Mouse (Mus musculus): ENCODE results near the gene Gm17728.
A peak's percentile ranks its signal among the peaks of the same experiment; 100 is the strongest.
"Not testable (repeated sequence)": the region's sequence is repeated elsewhere in the genome, so short reads cannot be mapped to it uniquely, and the experiment has no call there.

Gm17728 gene

GRCm38 (mm10) chr17:9421760-9422159 lies at the start of gene Gm17728:
Gene Gm17728, plus strand, starts transcription at chr17:9422060.
- not testable (repeated sequence) for DNase-seq

- DNase-seq = no peak
These were observed 24.4 kb upstream of the Gm17728 start for GRCm38 (mm10) chr17:9397493-9397892.

DNA sequence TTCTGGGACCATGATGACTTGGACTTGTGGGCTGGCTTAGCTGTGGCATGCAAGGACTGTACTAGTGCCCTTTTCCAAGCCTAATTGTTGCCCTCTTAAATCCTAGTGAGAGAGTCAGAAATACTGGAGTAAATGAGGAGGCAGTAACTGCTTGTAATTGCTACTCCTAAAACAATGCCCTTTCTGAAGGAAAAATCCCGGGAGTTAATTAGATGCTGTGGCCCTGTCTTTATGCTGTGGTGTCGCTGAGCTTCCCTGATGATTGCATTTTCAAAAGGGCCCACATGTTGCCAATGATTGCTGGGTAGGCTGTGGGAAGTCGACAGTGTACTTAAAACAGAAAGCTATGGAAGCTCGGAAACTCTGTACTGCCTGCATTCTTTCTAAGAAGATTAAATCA lies 23.3 kb upstream of the Gm17728 start:
- no peak for DNase-seq

- DNase-seq = no peak
These were observed 17.9 kb upstream of the Gm17728 start for GRCm38 (mm10) chr17:9403991-9404390.

DNA sequence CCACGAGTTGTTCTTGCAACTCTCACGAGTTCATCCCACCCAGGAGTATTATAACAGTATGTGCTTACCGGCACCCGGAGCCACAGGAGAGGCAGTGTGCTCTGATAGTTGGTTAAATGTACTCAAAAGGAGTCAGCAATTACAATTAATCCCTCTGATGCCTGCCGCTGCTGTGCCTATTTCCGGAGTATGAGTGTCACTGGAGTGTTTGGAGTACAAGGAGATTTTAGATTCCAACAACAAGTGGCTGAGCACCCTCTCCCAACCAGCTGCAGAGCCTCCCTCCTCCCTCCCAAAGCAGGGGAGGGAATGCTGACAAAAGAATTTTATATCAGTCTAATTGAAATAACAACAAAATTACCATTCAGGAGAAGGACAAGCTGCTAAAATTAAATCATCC lies 14.2 kb upstream of the Gm17728 start:
- DNase-seq = peak; percentile 2

DNA sequence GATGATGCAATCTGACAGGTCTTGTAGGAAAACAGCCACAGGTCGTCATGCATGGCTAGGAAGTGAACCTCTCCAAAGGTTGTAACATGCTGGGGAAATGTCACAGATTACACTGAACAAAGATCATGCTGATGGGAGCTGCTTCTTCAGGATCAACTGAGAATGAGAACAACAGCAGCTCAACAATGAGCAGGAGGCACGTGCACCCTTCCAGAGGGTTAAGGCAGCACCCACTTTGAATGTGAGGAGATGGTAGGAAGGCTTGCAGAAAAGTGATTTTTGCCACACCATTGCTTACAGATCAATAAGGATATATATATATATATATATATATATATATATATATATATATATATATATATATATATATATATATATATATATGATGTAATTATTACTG lies 2.8 kb upstream of the Gm17728 start:
- no peak for DNase-seq

- no peak for DNase-seq
These were observed 6.6 kb downstream of the Gm17728 start for GRCm38 (mm10) chr17:9428374-9428994.

DNA sequence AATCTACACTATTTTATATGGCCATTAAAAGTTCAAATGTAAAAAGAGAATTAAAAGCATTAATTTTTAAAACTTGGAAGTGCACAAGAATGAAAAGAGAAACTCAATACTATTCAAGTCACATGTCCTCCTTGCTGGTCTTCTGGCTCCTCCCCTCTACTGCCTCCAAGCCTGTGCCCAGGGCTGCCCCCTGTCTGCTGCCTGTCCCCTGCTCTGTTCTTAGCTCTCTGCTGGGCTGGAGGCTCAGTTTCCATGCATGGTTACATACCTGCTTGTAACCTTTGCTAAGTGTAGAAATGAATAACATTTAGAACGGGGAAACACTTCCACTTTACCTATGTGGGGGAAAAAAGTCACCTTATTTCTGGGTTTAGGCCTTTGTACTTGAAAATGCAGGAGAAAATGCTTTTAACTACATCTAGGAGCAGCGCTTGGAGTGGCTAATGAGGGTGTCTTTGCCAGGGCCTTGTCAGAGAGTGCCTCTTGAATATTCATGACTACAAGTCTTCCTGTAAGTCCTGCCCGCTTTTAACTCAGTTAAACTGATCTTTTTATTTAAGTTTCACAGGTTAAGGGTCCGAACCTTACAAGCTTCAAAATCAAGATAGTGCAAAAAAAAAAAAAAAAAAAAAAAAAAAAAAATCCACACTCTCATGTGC lies 18.3 kb downstream of the Gm17728 start:
- no peak for DNase-seq

- DNase-seq = no peak
These were observed 34.5 kb downstream of the Gm17728 start for GRCm38 (mm10) chr17:9456406-9456805.

DNA sequence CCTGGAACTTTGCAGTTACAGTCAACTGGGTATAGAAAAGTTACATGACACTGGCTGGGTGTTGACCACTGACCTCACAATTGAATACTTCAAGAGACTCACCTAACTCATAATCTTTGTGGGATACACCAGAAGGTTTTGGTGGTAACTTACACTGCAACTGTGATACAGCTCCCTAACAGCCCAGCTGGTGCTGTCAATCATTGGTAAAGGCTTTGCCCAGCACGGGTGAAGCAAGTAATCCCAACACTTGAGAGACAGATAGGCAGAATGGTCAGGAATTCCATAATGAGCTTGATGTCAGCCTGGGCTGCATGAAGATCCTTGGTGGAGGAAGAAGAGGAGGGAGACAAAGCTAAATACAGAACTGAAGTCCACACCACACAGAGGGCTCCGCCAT lies 39.0 kb downstream of the Gm17728 start:
- DNase-seq = no peak

Data from lung, postnatal 10 days (tissue).